ENCODE assay signal across 13 mouse cellular contexts in the genomic region with DNA sequence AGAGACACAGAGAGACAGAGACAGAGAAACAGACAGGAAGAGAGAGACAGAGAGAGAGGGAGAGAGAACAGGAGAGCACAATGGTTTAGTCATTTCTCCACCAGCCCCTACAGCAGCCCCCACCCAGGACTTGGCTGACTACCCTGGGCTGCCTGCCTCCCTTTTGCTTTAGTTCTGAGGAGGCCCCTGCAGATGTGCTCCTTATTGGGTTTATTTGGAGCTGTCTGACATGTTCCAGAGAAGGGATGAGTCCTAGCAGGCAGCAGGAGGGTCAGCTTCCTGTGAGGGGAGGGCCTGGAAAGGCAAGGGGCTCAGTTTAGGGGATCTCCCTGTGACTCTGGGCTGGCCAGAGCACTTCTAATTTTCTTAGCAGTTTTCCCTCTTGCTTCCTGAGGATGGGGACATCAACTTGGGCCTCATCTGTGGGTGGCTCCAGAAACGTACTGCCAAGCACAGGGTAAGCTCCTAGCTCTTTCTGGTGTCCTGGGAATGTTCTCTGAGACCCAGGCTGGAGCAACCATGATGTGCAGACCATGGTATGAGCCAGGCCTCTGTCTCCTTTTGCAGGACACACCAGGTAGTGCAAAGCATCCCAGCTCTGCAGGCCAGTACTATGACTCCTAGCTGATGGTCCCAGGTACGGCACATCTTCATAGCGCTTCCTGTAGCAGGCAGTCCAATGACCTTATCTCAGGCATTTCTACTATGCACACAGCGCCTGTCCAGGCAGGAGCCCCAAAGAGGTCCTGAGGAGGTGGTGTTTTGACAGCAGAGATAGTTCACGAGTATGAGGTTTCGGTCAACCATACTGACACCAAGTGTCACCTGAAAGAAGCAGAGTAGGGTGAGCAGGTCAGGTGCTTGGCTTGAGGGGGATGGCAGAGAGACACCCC. TPM values are rescaled to one million over a fixed set of nuclear protein-coding genes. Genes with fewer than 3 reads are reported as not detected.
DNase-seq lines count a peak whose midpoint lies in the region; ATAC-seq and TF ChIP-seq lines count a peak whose summit lies in the region.
"Had no signal": no experiment of that assay in that cellular context is flagged by ENCODE, and none has a peak within 500 bp of the region (broad histone marks: within the 10 kb centered on the region; RNA-seq: fewer than 3 reads in every experiment).

No protein-coding gene starts in this region.

- WGBS in kidney, embryonic 15.5 days = 83% methylated on average over 6 of the region's 6 CpGs
- WGBS in midbrain, embryonic 11.5 days = 79% methylated on average over 6 of the region's 6 CpGs
- 92% methylated on average over 6 of the region's 6 CpGs for WGBS in midbrain, embryonic 16.5 days
- WGBS in intestine, postnatal 0 days = 61% methylated on average over 6 of the region's 6 CpGs

- peak overlapping the region; percentile 51 for H3K27ac ChIP-seq in kidney, embryonic 15.5 days
- no peak overlapping the region for H3K27ac ChIP-seq in midbrain, embryonic 11.5 days (ENCODE audit: low read depth, low read length)
- H3K27ac ChIP-seq in midbrain, embryonic 16.5 days (ENCODE audit: low read length) = no peak overlapping the region
- peak overlapping the region; percentile 41; the same call in 1 of the 2 replicates for H3K27ac ChIP-seq in intestine, postnatal 0 days (ENCODE audit: low read depth, low read length)
- H3K27ac ChIP-seq in layer of hippocampus, adult 2 months = no peak overlapping the region
- H3K27ac ChIP-seq: hindbrain, embryonic 14.5 days; liver, embryonic 15.5 days; neural tube, embryonic 13.5 days had no signal

- ATAC-seq in kidney, embryonic 15.5 days (replicated peaks; ENCODE audit: low FRiP score) = no peak
- no peak for ATAC-seq in midbrain, embryonic 11.5 days (ENCODE audit: low FRiP score)
- ATAC-seq in midbrain, embryonic 16.5 days = no peak
- ATAC-seq in intestine, postnatal 0 days = peak; percentile 19; the same call in 1 of the 2 replicates

- TF ChIP-seq CTCF in intestine, postnatal 0 days (IDR thresholded peaks at IDR 0.05; ENCODE audit: low read depth) = no peak
- no peak for TF ChIP-seq CTCF in layer of hippocampus, adult 2 months (conservative IDR thresholded peaks at IDR 0.05)

- H3K9ac ChIP-seq in kidney, embryonic 15.5 days = no peak overlapping the region
- no peak overlapping the region for H3K9ac ChIP-seq in midbrain, embryonic 11.5 days (ENCODE audit: low read length)
- no peak overlapping the region for H3K9ac ChIP-seq in midbrain, embryonic 16.5 days (ENCODE audit: low read depth, low read length)
- no peak overlapping the region for H3K9ac ChIP-seq in intestine, postnatal 0 days (ENCODE audit: low read depth, low read length)
- H3K9ac ChIP-seq: hindbrain, embryonic 14.5 days; liver, embryonic 15.5 days; neural tube, embryonic 13.5 days had no signal

- no peaks in the 10 kb centered on the region for H3K9me3 ChIP-seq in kidney, embryonic 15.5 days (replicated peaks)
- no peaks in the 10 kb centered on the region for H3K9me3 ChIP-seq in midbrain, embryonic 11.5 days (ENCODE audit: control insufficient read depth, low read length)
- no peaks in the 10 kb centered on the region for H3K9me3 ChIP-seq in midbrain, embryonic 16.5 days (replicated peaks; ENCODE audit: control insufficient read depth, low read length, poor library complexity, severe bottlenecking)
- no peaks in the 10 kb centered on the region for H3K9me3 ChIP-seq in intestine, postnatal 0 days (ENCODE audit: control insufficient read depth)
- H3K9me3 ChIP-seq: liver, embryonic 15.5 days; neural tube, embryonic 13.5 days had no signal

- no peak for DNase-seq in kidney, postnatal 36 days
- DNase-seq in midbrain, embryonic 11.5 days (ENCODE audit: low spot score, missing footprints) = peak; percentile 74
- no peak for DNase-seq in layer of hippocampus, adult 2 months (ENCODE audit: low spot score in 2 of 2)
- DNase-seq in spleen, postnatal 36 days (ENCODE audit: low spot score in 2 of 2) = no peak
- DNase-seq: layer of hippocampus, adult 9-11 months; thymus, postnatal 25 days had no signal

- H3K4me2 ChIP-seq in kidney, embryonic 15.5 days = no peak overlapping the region
- no peak overlapping the region for H3K4me2 ChIP-seq in midbrain, embryonic 11.5 days
- no peak overlapping the region for H3K4me2 ChIP-seq in midbrain, embryonic 16.5 days (ENCODE audit: low read length)
- H3K4me2 ChIP-seq in intestine, postnatal 0 days (replicated peaks; ENCODE audit: low read depth) = no peak overlapping the region
- H3K4me2 ChIP-seq: hindbrain, embryonic 14.5 days; liver, embryonic 15.5 days; neural tube, embryonic 13.5 days had no signal

- peaks cover 22% of the 10 kb centered on the region; the same call in 1 of the 2 replicates for H3K4me1 ChIP-seq in kidney, embryonic 15.5 days
- no peaks in the 10 kb centered on the region for H3K4me1 ChIP-seq in midbrain, embryonic 11.5 days (ENCODE audit: control insufficient read depth, insufficient read depth, low read length)
- H3K4me1 ChIP-seq in midbrain, embryonic 16.5 days (ENCODE audit: control insufficient read depth, insufficient read depth, low read length) = no peaks in the 10 kb centered on the region
- no peaks in the 10 kb centered on the region for H3K4me1 ChIP-seq in intestine, postnatal 0 days (replicated peaks; ENCODE audit: control insufficient read depth, insufficient read depth, low read length)
- H3K4me1 ChIP-seq: liver, embryonic 15.5 days; megakaryocyte, embryonic 14.5 days had no signal

- no peaks in the 10 kb centered on the region for H3K27me3 ChIP-seq in kidney, embryonic 15.5 days
- no peaks in the 10 kb centered on the region for H3K27me3 ChIP-seq in midbrain, embryonic 11.5 days (ENCODE audit: control insufficient read depth, insufficient read depth, low read length)
- no peaks in the 10 kb centered on the region for H3K27me3 ChIP-seq in midbrain, embryonic 16.5 days (ENCODE audit: control insufficient read depth, insufficient read depth, low read depth, low read length)
- no peaks in the 10 kb centered on the region for H3K27me3 ChIP-seq in intestine, postnatal 0 days (replicated peaks; ENCODE audit: control insufficient read depth, insufficient read depth, low read length)
- H3K27me3 ChIP-seq: liver, embryonic 15.5 days; neural tube, embryonic 13.5 days had no signal

- H3K36me3 ChIP-seq in kidney, embryonic 15.5 days = no peaks in the 10 kb centered on the region
- H3K36me3 ChIP-seq in midbrain, embryonic 11.5 days (ENCODE audit: control insufficient read depth, insufficient read depth, low read length) = no peaks in the 10 kb centered on the region
- H3K36me3 ChIP-seq in midbrain, embryonic 16.5 days (ENCODE audit: control insufficient read depth, insufficient read depth, low read length) = no peaks in the 10 kb centered on the region
- H3K36me3 ChIP-seq in intestine, postnatal 0 days (ENCODE audit: control insufficient read depth, insufficient read depth) = no peaks in the 10 kb centered on the region
- H3K36me3 ChIP-seq: liver, embryonic 15.5 days; neural tube, embryonic 13.5 days had no signal

- H3K4me3 ChIP-seq in kidney, embryonic 15.5 days (replicated peaks) = no peak overlapping the region
- H3K4me3 ChIP-seq in midbrain, embryonic 11.5 days (ENCODE audit: low read depth, low read length) = no peak overlapping the region
- no peak overlapping the region for H3K4me3 ChIP-seq in midbrain, embryonic 16.5 days (ENCODE audit: low read depth, low read length)
- no peak overlapping the region for H3K4me3 ChIP-seq in intestine, postnatal 0 days (ENCODE audit: low read depth, low read length)
- H3K4me3 ChIP-seq in layer of hippocampus, adult 2 months = no peak overlapping the region
- H3K4me3 ChIP-seq: liver, embryonic 15.5 days; megakaryocyte, embryonic 14.5 days; neural tube, embryonic 13.5 days had no signal

RNA-seq across cellular contexts. Expression of gene Col6a1, which starts 45.0 kb away (rescaled TPM):
- 75.3 and 112 TPM in 2 replicates for polyA plus RNA-seq in kidney, embryonic 15.5 days (2015; fragmentation: Nextera tagmentation; extraction: Ambion mirVana)
- 12.8 and 12.9 TPM in 2 replicates for polyA plus RNA-seq in midbrain, embryonic 11.5 days (2014; fragmentation: Nextera tagmentation; extraction: Ambion mirVana)
- polyA plus RNA-seq in midbrain, embryonic 16.5 days (2015; fragmentation: Nextera tagmentation; extraction: Ambion mirVana) = 14.0 and 17.0 TPM in 2 replicates
- 112 and 113 TPM in 2 replicates for polyA plus RNA-seq in intestine, postnatal 0 days (2015; fragmentation: Nextera tagmentation; extraction: Ambion mirVana)
- 10 to 100 TPM; 19.6 to 23.2 TPM for total RNA-seq in layer of hippocampus, adult 2 months (2021)

RNA-seq across cellular contexts. Expression of gene Col6a2, which starts 57.6 kb away (rescaled TPM):
- polyA plus RNA-seq in kidney, embryonic 15.5 days (2015; fragmentation: Nextera tagmentation; extraction: Ambion mirVana) = 61.9 and 88.8 TPM in 2 replicates
- polyA plus RNA-seq in midbrain, embryonic 11.5 days (2014; fragmentation: Nextera tagmentation; extraction: Ambion mirVana) = 10.7 and 10.8 TPM in 2 replicates
- polyA plus RNA-seq in midbrain, embryonic 16.5 days (2015; fragmentation: Nextera tagmentation; extraction: Ambion mirVana) = 11.5 and 13.9 TPM in 2 replicates
- 99.2 and 101 TPM in 2 replicates for polyA plus RNA-seq in intestine, postnatal 0 days (2015; fragmentation: Nextera tagmentation; extraction: Ambion mirVana)
- 1 to 10 TPM; 4.7 to 4.8 TPM for total RNA-seq in layer of hippocampus, adult 2 months (2021)

Comparison
In these comparisons a context has a peak if more than half of its experiments do, and no peak if none do; other contexts are left out.
1. H3K27ac ChIP-seq: peak in kidney, embryonic 15.5 days (single experiment) and intestine, postnatal 0 days (single experiment); none in midbrain, embryonic 11.5 days (single experiment), midbrain, embryonic 16.5 days (single experiment) and layer of hippocampus, adult 2 months (single experiment).